Mouse (Mus musculus) CH12F3 (cell line): Measurements from ENCODE around the gene Exoc4.

ENCODE experiments used
- in situ Hi-C: fragments of 300-500 bp; cut with MboI; formaldehyde crosslinking; loops from 2 replicates; pipeline ENCODE4 v1.14.3; 2020; ENCODE audit warnings: low sequenced_read_pairs

The Exoc4 gene

GRCm38 (mm10) chr6:33738857-33739291 lies 490.0 kb downstream of the Exoc4 start:
- in situ Hi-C loops: no loop called here

GRCm38 (mm10) chr6:33739304-33739703 lies 490.4 kb downstream of the Exoc4 start:
- in situ Hi-C loops: no loop called here

GRCm38 (mm10) chr6:33755976-33756375 lies 507.1 kb downstream of the Exoc4 start:
- in situ Hi-C loops: no loop called here

- in situ Hi-C loops: no loop called here
Measured at GRCm38 (mm10) chr6:33761557-33761956, 512.7 kb downstream of the Exoc4 start.

GRCm38 (mm10) chr6:33763245-33763644 lies 514.4 kb downstream of the Exoc4 start:
- in situ Hi-C loops: no loop called here

GRCm38 (mm10) chr6:33763970-33764369 lies 515.1 kb downstream of the Exoc4 start:
- in situ Hi-C loops: no loop called here

GRCm38 (mm10) chr6:33769251-33769650 lies 520.4 kb downstream of the Exoc4 start:
- in situ Hi-C loops: no loop called here

- in situ Hi-C loops: no loop called here
Measured at GRCm38 (mm10) chr6:33770021-33770420, 521.1 kb downstream of the Exoc4 start.

GRCm38 (mm10) chr6:33772551-33773315 lies 523.8 kb downstream of the Exoc4 start:
- in situ Hi-C loops: no loop called here

GRCm38 (mm10) chr6:33792604-33793003 lies 543.7 kb downstream of the Exoc4 start:
- in situ Hi-C loops: no loop called here

GRCm38 (mm10) chr6:33801254-33801653 lies 552.4 kb downstream of the Exoc4 start:
- in situ Hi-C loops: no loop called here

GRCm38 (mm10) chr6:33803481-33804098 lies 554.7 kb downstream of the Exoc4 start:
- in situ Hi-C loops: no loop called here

GRCm38 (mm10) chr6:33804775-33805174 lies 555.9 kb downstream of the Exoc4 start:
- in situ Hi-C loops: no loop called here

- in situ Hi-C loops: no loop called here
Measured at GRCm38 (mm10) chr6:33806072-33806782, 557.3 kb downstream of the Exoc4 start.

- in situ Hi-C loops: no loop called here
Measured at GRCm38 (mm10) chr6:33814386-33814785, 565.5 kb downstream of the Exoc4 start.

- in situ Hi-C loops: no loop called here
Measured at GRCm38 (mm10) chr6:33823171-33823570, 574.3 kb downstream of the Exoc4 start.

- in situ Hi-C loops: no loop called here
Measured at GRCm38 (mm10) chr6:33823777-33824302, 575.0 kb downstream of the Exoc4 start.

GRCm38 (mm10) chr6:33828499-33828898 lies 579.6 kb downstream of the Exoc4 start:
- in situ Hi-C loops: no loop called here

- in situ Hi-C loops: no loop called here
Measured at GRCm38 (mm10) chr6:33829261-33829660, 580.4 kb downstream of the Exoc4 start.

- in situ Hi-C loops: no loop called here
Measured at GRCm38 (mm10) chr6:33831276-33831675, 582.4 kb downstream of the Exoc4 start.

- in situ Hi-C loops: no loop called here
Measured at GRCm38 (mm10) chr6:33832978-33833377, 584.1 kb downstream of the Exoc4 start.
